Mouse (Mus musculus) ES-E14 (cell line): ENCODE data around the gene Krtcap2. TPM values are rescaled to one million over a fixed set of nuclear protein-coding genes. Genes with fewer than 3 reads are reported as not detected.

Experiments used
- DNase-seq: peaks from one replicate; pipeline ENCODE4 v3.0.0-alpha.2; 2013; ENCODE audit warnings: low read depth, low spot score
- H3K27ac ChIP-seq: 2 replicates; pipeline ENCODE4 v1.5.1; 2012; ENCODE audit warnings: low read depth, mild to moderate bottlenecking, low read length, moderate library complexity, mixed read lengths; ENCODE audit not compliant: poor library complexity, insufficient read depth, severe bottlenecking
- H3K36me3 ChIP-seq: 2 replicates; pipeline ENCODE4 v1.6.1; 2012; ENCODE audit warnings: mild to moderate bottlenecking, low read length, moderate library complexity, mixed read lengths; ENCODE audit not compliant: control insufficient read depth, poor library complexity, insufficient read depth, severe bottlenecking
- H3K4me1 ChIP-seq, 2 experiments: fragments of 150-350 bp in 1 of 2; sonication (generic) in 1 of 2; 2 replicates each; pipeline ENCODE4 v1.6.1; 2012; ENCODE audit warnings: low read length in 2 of 2, mild to moderate bottlenecking in 1 of 2, mixed read lengths in 1 of 2; ENCODE audit not compliant: control insufficient read depth in 2 of 2, insufficient read depth in 2 of 2, poor library complexity in 1 of 2
- H3K4me3 ChIP-seq, 2 experiments: fragments of 150-350 bp in 1 of 2; sonication (generic) in 1 of 2; 2 replicates each; pipeline ENCODE4 v1.5.1; 2012; ENCODE audit warnings: low read length in 2 of 2, low read depth in 1 of 2, mild to moderate bottlenecking in 1 of 2, mixed read lengths in 1 of 2; ENCODE audit not compliant: insufficient read depth in 1 of 2, poor library complexity in 1 of 2, severe bottlenecking in 1 of 2
- H3K9ac ChIP-seq: 2 replicates; pipeline ENCODE4 v1.6.1; 2012; ENCODE audit warnings: low read depth, mild to moderate bottlenecking, low read length, mixed read lengths; ENCODE audit not compliant: poor library complexity, insufficient read depth, severe bottlenecking
- H3K9me3 ChIP-seq: fragments of 150-350 bp; sonication (generic); 2 replicates; pipeline ENCODE4 v1.6.1; 2012; ENCODE audit warnings: low read depth, mild to moderate bottlenecking, low read length; ENCODE audit not compliant: control insufficient read depth, insufficient read depth
- CHD2 ChIP-seq: IDR thresholded peaks from 2 replicates; pipeline ENCODE4 v1.6.1; 2014; ENCODE audit warnings: mild to moderate bottlenecking, low read depth, low read length, inconsistent platforms
- HCFC1 ChIP-seq: IDR thresholded peaks from 2 replicates; pipeline ENCODE4 v1.6.1; 2012; ENCODE audit warnings: low read length, inconsistent platforms, borderline replicate concordance; ENCODE audit not compliant: insufficient read depth
- MAFK ChIP-seq: IDR thresholded peaks from 2 replicates; pipeline ENCODE4 v1.6.1; 2014; ENCODE audit warnings: mild to moderate bottlenecking, low read depth, low read length, inconsistent platforms; ENCODE audit not compliant: insufficient read depth
- ZC3H11A ChIP-seq: IDR thresholded peaks from 2 replicates; pipeline ENCODE4 v1.6.1; 2012; ENCODE audit warnings: low read depth, mild to moderate bottlenecking, inconsistent platforms, low read length, borderline replicate concordance
- ZNF384 ChIP-seq: IDR thresholded peaks from 2 replicates; pipeline ENCODE4 v1.6.1; 2012; ENCODE audit warnings: low read depth, low read length, inconsistent platforms
- in situ Hi-C, 2 experiments: fragments of 600-800 bp; cut with MboI; formaldehyde crosslinking; loops; one replicate each; pipeline ENCODE4 v1.15.1; 2025; ENCODE audit warnings: low sequenced_read_pairs in 2 of 2, inconsistent platforms in 1 of 2; ENCODE audit not compliant: unreplicated experiment in 2 of 2
- total RNA-seq: library from RNA; depleted of rRNA; stranded (reverse); fragments of 300-350 nt; gene quantifications from 2 replicates; pipeline ENCODE4 v1.2.3, GENCODE M21; 2012; rRNA removed

The Krtcap2 gene
- 113 and 134 TPM in 2 replicates for total RNA-seq

GRCm38 (mm10) chr3:89245688-89246171, at the start of gene Krtcap2:
TSS of gene Krtcap2 (plus strand) at chr3:89245966.
- peaks cover 5 to 20% of the 10 kb centered on the region in 2 experiments; a peak in 3 of 4 replicates for H3K4me1 ChIP-seq
- no peak for DNase-seq

DNA sequence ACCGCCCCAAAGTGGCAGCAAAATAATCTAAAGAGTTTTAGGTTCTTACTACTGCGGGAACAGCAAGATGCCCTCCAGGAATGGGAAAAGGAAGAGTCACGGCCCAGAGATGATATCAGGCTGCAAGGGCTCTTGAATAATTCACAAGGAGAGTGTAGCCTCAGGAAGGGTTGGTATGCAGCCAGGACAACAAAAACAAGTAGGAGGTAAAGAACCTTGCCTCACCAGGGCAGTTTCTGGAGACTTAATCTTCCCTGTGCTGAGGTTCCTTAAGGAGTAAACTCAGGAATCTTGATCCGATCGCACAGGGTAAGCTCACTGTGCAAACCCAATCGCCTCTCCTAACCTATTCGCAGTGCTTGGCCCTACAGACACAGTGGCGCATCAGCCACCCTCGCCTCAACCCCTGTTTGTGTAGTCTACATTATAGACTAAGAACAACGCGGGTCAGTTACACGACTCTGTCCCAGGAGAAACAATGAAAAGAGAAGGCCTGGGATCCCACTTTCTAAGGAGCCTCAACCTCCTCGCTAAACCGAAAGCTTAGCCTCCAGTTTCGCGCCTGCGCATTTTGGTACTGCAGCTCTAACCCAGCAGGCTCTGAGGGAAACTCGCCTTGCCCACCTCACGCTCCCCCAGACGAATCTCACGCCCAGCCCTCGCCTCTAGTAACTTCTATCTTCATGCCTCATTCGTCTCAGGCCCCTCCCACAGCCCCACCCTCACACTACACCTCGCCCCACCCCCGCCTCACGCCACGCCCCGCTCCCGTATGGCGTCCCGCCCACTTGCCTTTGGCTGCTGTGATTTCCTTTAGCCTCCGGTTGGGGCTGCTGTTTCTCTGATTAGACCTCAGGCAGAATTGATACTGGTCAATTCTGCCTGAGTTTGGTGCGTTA, 49.5 kb upstream of the Krtcap2 start:
- Histone ChIP-seq H3K9me3 (no peaks in the 10 kb centered on the region), H3K4me1 (peaks cover 1 to 9% of the 10 kb centered on the region in 2 experiments; a peak in 3 of 4 replicates), H3K27ac (no peak overlapping the region), H3K9ac (peak overlapping the region; percentile 51; the same call in 1 of the 2 replicates), H3K4me3 (peak overlapping the region in 1 of 2 experiments; percentile 38; a peak in 2 of 4 replicates), H3K36me3 (no peaks in the 10 kb centered on the region)
- TF ChIP-seq MAFK (no peak), HCFC1 (0 out of 2 replicates have a peak, but pooled peaks have one; percentile 33)
- peak; percentile 89 for DNase-seq
- in situ Hi-C loops: no loop called here

More at GRCm38 (mm10) chr3:89245688-89246171, at the start of gene Krtcap2:
- TF ChIP-seq ZC3H11A: no peak
- TF ChIP-seq HCFC1: no peak
- TF ChIP-seq CHD2: no peak
- TF ChIP-seq MAFK: no peak
- TF ChIP-seq ZNF384: no peak
- peaks cover 15% of the 10 kb centered on the region; the same call in 1 of the 2 replicates for H3K36me3 ChIP-seq
- 0 out of 2 replicates have a peak within 1 kb of the TSS, but pooled peaks have one; percentile 4 for H3K27ac ChIP-seq
- in situ Hi-C loops: no loop called here
- peak within 1 kb of the TSS; percentile 81 for H3K9ac ChIP-seq
- no peaks in the 10 kb centered on the region for H3K9me3 ChIP-seq
- H3K4me3 ChIP-seq: peak within 1 kb of the TSS; percentile 74 to 100

GRCm38 (mm10) chr3:89199839-89200238, 45.9 kb upstream of the Krtcap2 start:
- no peak overlapping the region for H3K9ac ChIP-seq
- DNase-seq: no peak
- H3K4me1 ChIP-seq: peaks cover 1 to 11% of the 10 kb centered on the region in 2 experiments; a peak in 3 of 4 replicates
- in situ Hi-C loops: no loop called here
- no peak for TF ChIP-seq CHD2
- no peak for TF ChIP-seq HCFC1
- TF ChIP-seq ZC3H11A: no peak
- no peak for TF ChIP-seq ZNF384
- H3K4me3 ChIP-seq: no peak overlapping the region
- H3K9me3 ChIP-seq: no peaks in the 10 kb centered on the region
- no peak overlapping the region for H3K27ac ChIP-seq
- peaks cover 8% of the 10 kb centered on the region; the same call in 1 of the 2 replicates for H3K36me3 ChIP-seq

- H3K4me1 ChIP-seq: peaks cover 0 to 2% of the 10 kb centered on the region in 2 experiments; a peak in 1 of 4 replicates
- no peak within 1 kb of the TSS for H3K27ac ChIP-seq
- H3K4me3 ChIP-seq: peak within 1 kb of the TSS; percentile 78 to 87
- no peaks in the 10 kb centered on the region for H3K9me3 ChIP-seq
- in situ Hi-C loops: no loop called here
- peaks cover 24% of the 10 kb centered on the region for H3K36me3 ChIP-seq
- H3K9ac ChIP-seq: peak within 1 kb of the TSS; percentile 79
- no peak for TF ChIP-seq ZC3H11A
- peak; percentile 95 for TF ChIP-seq HCFC1
- DNase-seq: peak; percentile 91
Observed at GRCm38 (mm10) chr3:89202253-89203141, 43.3 kb upstream of the Krtcap2 start, which contains the start of gene Gba. TSS of gene Gba (plus strand) at chr3:89202928.
